Mouse (Mus musculus) spleen, adult 2 months (tissue): Measurements from ENCODE around the gene Nup62.

Experiments used
- CTCF ChIP-seq: fragments of 200-500 bp; IDR thresholded peaks from 2 replicates; pipeline ENCODE4 v1.5.1; 2011; ENCODE audit warnings: mild to moderate bottlenecking, inconsistent platforms; ENCODE audit not compliant: insufficient read depth, insufficient read length, insufficient replicate concordance; ENCODE audit errors: extremely low read depth
- POLR2A ChIP-seq: fragments of 200-500 bp; IDR thresholded peaks from 2 replicates; pipeline ENCODE4 v1.6.1; 2011; ENCODE audit warnings: low read depth, low read length, inconsistent platforms

- TF ChIP-seq POLR2A (no peak), CTCF (no peak)
These were observed 51.3 kb downstream of the Nup62 start for GRCm38 (mm10) chr7:44867010-44867702.
